Mouse (Mus musculus) G1E-ER4 (cell line): ENCODE measurements around the gene Hilpda. TPM values are rescaled to one million over a fixed set of nuclear protein-coding genes. Genes with fewer than 3 reads are reported as not detected.

ENCODE experiments used
- GATA1 ChIP-seq: IDR thresholded peaks from one replicate; pipeline ENCODE4 v1.8.0; 2012; ENCODE audit warnings: low read length, inconsistent platforms
- polyA plus RNA-seq: library from polyadenylated mRNA; stranded (reverse); fragments of >175 nt; gene quantifications from 2 replicates; pipeline ENCODE4 v1.2.3, GENCODE M21; 2012

The Hilpda gene
- polyA plus RNA-seq: 35.8 and 44.6 TPM in 2 replicates

DNA sequence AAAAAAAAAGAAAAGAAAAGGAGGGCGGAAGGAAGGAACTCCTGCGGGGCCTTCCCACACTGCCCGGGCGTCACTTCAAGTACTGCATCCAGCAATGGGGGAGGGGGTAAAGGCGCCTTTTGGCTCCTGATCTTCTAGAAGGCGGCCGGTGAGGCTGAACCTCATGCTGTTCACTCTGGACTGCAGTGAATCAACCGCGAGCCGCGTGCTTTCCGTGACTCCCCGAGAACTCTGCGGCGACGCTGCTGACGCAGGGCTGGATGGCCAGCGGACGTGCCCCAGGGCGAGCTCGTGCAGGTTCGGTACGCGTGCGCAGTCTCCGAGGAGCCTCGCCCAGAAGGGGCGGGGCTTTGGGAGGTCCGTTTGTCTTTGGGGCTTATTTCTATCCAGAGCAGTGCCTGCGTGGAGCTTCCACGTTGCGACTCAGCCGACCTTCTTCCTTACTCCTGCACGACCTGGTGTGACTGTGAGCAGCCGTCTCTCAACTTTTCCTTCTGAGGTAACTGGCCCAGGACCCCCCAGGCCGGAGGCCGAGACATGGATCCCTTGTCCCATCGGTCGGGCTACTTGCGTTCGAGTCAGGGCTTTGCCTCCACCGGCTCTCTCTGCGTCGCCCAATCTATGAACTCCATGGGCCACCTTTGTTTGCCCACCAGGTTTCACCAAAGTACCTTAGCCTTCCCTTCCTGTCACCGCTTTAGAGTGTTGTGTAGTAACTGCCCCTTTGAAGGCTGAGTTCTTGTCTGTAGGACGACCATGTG is at the start of gene Hilpda:
TSS of gene Hilpda (plus strand) at position 177 of the 761 bp plus-strand sequence.
- no peak for TF ChIP-seq GATA1

DNA sequence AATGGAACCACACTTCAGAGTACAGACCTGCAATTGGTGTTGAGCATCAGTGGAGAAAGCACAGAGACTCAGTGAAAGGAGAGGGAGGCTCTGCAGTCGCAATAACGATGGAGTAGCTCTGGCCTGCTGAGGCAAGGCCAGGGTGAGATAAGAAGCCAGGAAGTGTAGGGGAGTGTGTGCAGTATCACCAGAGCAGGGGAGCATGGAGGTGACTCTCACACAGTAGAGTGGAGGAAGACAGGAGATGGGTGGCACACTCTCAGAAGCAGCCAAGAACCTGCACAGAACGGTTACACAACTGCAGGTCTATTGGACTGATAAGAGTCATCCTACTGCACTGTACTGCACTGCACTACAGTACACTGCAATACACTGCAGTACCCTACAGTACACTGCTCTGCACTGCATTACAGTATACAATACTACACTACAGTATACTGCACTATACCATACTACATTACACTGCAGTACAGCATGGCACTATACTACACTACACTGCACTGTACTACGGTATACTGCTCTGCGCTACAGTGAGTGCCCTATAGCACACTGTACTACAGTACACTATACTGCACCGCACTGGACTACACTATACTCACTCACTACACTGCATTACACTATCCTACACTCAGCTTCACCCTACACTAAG is 42.9 kb upstream of the Hilpda start:
- TF ChIP-seq GATA1: no peak

DNA sequence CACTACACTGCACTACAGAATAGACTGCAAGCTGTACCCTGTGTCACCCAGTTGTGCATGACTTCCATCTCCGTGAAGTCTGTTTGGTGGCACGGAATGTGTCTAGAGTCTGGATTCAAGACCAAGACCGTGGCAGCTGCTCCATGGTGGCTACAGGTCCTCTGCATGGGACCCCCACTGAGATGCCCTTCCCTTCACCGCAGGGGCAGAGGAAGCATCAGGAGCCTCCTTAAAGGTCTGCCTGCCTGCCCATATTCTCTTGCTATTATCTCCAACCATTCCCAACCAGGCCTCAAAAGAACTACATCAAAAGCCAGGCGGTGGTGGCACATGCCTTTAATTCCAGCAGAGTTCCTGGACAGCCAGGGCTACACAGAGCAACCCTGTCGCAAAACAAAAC is 41.9 kb upstream of the Hilpda start:
- no peak for TF ChIP-seq GATA1

DNA sequence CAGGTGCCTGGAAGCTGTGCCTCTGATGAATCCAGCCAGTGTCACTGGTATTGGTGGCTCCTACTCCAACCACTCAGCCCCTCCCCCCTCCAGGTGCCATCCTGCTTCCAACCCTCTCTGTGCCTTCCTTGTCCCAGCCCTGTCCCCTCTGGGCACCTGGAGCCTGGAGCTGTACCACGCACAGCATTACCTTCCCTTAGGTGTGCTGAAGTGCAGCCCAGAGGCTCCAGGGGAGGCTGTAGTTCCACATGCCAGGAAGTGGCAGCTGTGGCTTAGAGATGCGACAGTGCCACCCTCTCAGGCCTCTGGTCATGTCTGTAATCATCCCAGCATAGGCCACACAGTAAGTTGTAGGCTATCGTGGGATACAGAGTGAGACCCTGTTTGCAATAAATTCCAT is 40.5 kb upstream of the Hilpda start:
- no peak for TF ChIP-seq GATA1

DNA sequence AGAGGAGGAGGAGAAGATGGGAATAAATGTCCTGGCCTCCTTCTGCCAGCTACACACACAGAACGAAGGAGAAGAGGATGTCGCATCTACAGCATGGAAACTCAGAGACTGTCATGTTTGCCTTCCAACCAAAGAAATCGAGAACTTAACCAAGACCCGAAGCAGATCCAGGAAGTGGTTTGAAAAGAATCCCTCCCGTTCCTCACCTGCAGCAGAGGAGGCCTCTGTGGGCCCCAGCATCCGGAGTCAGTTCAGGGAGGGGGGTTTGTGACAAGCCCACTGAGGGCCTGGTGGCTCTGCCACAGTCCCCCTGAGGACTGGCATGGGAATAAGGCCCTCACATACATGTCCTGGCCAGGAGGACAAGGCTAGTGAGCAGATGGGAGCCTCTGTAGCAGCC is 40.0 kb upstream of the Hilpda start:
- no peak for TF ChIP-seq GATA1

- TF ChIP-seq GATA1: no peak
Observed at GRCm38 (mm10) chr6:29233710-29234109, 38.6 kb upstream of the Hilpda start.

GRCm38 (mm10) chr6:29234272-29234671 is 38.0 kb upstream of the Hilpda start:
- no peak for TF ChIP-seq GATA1

DNA sequence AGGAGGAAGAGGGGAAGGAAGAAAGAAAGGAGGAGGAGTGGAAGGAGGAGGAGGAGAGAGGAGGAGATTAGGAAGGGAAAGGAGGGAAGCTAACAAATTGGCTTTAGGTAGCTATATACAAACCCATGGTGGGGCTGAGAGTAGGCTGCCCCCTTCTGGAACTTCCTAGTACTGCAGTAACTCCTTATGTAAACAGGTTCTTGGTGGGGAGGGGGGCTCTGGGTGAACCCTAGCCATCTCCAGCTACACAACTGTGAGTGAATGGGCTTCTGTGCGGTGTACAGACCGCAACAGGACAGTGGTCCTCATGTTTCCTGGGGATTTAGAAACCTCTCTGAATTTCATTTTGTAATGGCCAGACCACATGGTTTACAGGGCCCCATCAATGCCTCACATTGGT is 31.5 kb upstream of the Hilpda start:
- no peak for TF ChIP-seq GATA1

GRCm38 (mm10) chr6:29241697-29242096 is 30.6 kb upstream of the Hilpda start:
- TF ChIP-seq GATA1: no peak

GRCm38 (mm10) chr6:29242265-29242664 is 30.0 kb upstream of the Hilpda start:
- no peak for TF ChIP-seq GATA1

DNA sequence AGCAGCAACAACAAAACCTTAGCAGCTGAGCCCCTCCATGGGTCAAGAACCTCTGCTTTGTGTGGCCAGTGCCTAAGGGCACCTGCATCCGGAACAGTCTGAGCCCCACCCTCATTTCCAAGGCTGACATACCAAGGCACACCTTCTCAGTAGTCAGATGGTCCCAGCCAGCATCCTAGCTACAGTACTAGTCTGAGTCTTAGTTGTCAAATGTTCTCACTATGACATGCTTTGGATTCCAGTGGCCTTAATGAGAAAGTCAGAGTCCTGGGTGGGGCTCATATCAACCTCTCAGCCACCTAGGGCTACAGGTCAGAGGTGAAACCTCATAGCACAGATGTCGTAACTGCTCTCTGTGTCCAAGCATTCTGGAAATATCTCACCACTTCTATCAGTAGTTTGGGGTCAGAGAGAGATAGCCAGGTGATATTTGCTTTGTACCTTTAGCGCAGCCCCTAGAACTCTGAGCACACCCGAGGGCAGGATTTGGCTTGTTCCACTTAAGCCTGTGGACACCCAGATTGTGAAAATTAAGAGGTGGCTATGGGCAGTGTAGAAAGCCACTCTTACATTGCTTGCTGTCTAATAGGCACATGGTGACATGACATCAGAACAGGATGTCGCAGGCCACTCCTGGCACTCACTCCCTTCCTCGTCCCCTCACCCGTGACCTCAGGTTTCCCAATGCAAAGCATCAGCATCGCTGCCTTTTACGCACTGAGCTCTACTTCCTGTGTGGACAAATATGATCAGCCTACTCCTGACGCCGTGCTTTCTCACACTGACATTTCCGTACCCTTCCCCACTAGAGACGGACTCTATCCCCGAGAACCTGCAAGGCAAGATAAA is 26.8 kb upstream of the Hilpda start:
- no peak for TF ChIP-seq GATA1

DNA sequence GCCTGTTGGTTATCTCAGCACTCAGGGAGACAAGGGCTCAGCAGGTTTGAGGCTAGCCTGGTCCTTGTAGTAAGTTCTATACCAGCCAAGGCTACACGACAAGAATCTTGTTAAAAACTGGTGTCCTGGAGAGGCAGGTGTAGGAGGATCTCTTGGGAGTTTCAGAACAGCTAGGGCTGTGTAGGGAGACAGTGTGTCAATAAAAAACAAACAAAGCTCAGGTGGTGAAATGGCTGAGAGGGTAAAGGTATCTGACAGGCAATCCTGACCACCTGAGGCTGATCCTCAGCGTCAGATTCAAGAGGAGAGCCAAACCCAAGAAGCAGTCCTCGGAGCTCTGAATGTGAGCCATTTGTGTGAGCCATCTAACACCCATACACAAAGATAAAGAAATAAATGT is 26.1 kb upstream of the Hilpda start:
- TF ChIP-seq GATA1: no peak

- no peak for TF ChIP-seq GATA1
Observed at GRCm38 (mm10) chr6:29246585-29246984, 25.7 kb upstream of the Hilpda start.

DNA sequence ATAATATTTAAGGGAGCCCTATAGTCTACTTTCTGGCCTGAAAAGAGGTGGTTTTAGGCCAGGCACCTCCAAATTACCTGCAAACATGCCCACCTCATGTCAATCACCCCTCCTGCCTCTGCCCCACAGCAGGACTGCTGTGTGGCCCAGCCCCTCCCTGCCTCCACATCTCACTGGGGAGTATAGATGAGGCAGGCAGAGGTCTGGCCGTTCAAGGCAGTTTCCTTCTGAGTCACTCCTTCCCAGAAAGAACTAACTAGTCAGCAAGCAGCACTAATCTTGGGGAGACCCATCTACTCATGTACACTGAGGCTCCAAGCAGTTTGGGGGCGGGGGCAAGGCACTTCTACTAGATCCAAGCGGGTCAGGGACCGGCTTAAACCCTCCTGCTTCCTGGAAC is 25.2 kb upstream of the Hilpda start:
- no peak for TF ChIP-seq GATA1

DNA sequence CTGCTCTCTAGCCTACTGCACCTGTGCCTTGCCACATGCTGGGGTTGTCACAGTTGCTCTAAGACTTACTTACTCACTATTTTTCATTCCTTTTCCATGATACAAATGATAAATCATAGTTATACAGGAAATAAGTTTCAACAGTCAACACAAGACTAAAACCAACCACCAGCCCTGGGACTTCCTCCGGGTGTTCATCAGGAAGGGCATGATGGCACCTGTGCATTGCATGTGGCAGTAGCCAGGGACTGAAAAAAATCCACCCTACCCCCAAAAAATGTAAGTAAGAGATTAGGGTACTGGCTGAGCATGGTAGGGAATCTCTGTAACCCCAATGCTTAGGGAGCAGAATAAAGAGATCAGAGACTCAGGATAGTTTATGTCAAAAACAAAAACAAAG is 12.9 kb upstream of the Hilpda start:
- TF ChIP-seq GATA1: no peak

- no peak for TF ChIP-seq GATA1
Observed at GRCm38 (mm10) chr6:29261831-29262230, 10.5 kb upstream of the Hilpda start.
